Mouse (Mus musculus) G1E (cell line): ENCODE data around the gene Def6. TPM values are rescaled to one million over a fixed set of nuclear protein-coding genes. Genes with fewer than 3 reads are reported as not detected.

Source experiments
- ATAC-seq: 2 replicates; pipeline ENCODE4 v1.8.0; 2016; ENCODE audit warnings: mild to moderate bottlenecking; ENCODE audit not compliant: insufficient number of reproducible peaks, poor library complexity, low FRiP score, severe bottlenecking; ENCODE audit errors: extremely low read depth
- DNase-seq: peaks from one replicate; pipeline ENCODE4 v3.0.0; 2012; ENCODE audit warnings: low spot score
- H3K27me3 ChIP-seq: 2 replicates; pipeline ENCODE4 v1.6.1; 2012; ENCODE audit warnings: mild to moderate bottlenecking, low read length, inconsistent platforms; ENCODE audit not compliant: insufficient read depth
- H3K36me3 ChIP-seq: replicated peaks from 2 replicates; pipeline ENCODE3; 2012; ENCODE audit warnings: mild to moderate bottlenecking, inconsistent platforms
- H3K4me1 ChIP-seq: 2 replicates; pipeline ENCODE4 v1.6.1; 2012; ENCODE audit warnings: low read depth, low read length, inconsistent platforms, mixed read lengths; ENCODE audit not compliant: insufficient read depth
- H3K4me3 ChIP-seq: 2 replicates; pipeline ENCODE4 v1.5.1; 2012; ENCODE audit warnings: low read depth, mild to moderate bottlenecking, inconsistent platforms, low read length, moderate library complexity, mixed read lengths
- H3K9me3 ChIP-seq: replicated peaks from 2 replicates; pipeline ENCODE4 v1.6.1; 2012; ENCODE audit warnings: inconsistent platforms
- CTCF ChIP-seq: IDR thresholded peaks from 2 replicates; pipeline ENCODE4 v1.5.1; 2012; ENCODE audit warnings: low read depth, low read length, inconsistent platforms, mixed read lengths
- GATA1 ChIP-seq: IDR thresholded peaks from 2 replicates; pipeline ENCODE4 v1.6.1; 2012; ENCODE audit warnings: borderline replicate concordance, low read length, inconsistent platforms, mixed read lengths
- GATA2 ChIP-seq: IDR thresholded peaks from 2 replicates; pipeline ENCODE4 v1.6.1; 2012; ENCODE audit warnings: low read depth, low read length, inconsistent platforms, borderline replicate concordance
- POLR2AphosphoS5 ChIP-seq: IDR thresholded peaks from 2 replicates; pipeline ENCODE4 v1.6.1; 2012; ENCODE audit warnings: low read depth, low read length, inconsistent platforms; ENCODE audit not compliant: insufficient replicate concordance
- TAL1 ChIP-seq: conservative IDR thresholded peaks from 2 replicates; pipeline ENCODE4 v1.6.1; 2012; ENCODE audit warnings: low read depth, low read length, inconsistent platforms, mixed read lengths
- polyA plus RNA-seq: library from polyadenylated mRNA; stranded (reverse); fragments of >175 nt; gene quantifications from 2 replicates; pipeline ENCODE4 v1.2.3, GENCODE M21; 2012
- total RNA-seq, 2 experiments: library from RNA; stranded (forward) in 1 of 2; stranded (reverse) in 1 of 2; fragments of 200-1000 nt in 1 of 2; fragments of >200 nt in 1 of 2; fragmentation: Nextera tagmentation in 1 of 2; gene quantifications; 2 replicates each; pipeline ENCODE4 v1.2.3; 2014 to 2017

Gene Def6
- total and polyA plus RNA-seq, 3 experiments = 38.5 to 308 (median 113) TPM

- Histone ChIP-seq H3K36me3 (peaks cover 47% of the 10 kb centered on the region), H3K9me3 (no peaks in the 10 kb centered on the region), H3K27me3 (no peaks in the 10 kb centered on the region; the same call in 1 of the 2 replicates), H3K4me1 (peaks cover 46% of the 10 kb centered on the region), H3K4me3 (no peak overlapping the region)
- DNase-seq = no peak
- ATAC-seq = no peak
- no peak for TF ChIP-seq POLR2AphosphoS5
- no peak for TF ChIP-seq GATA1
- peak; percentile 63 for TF ChIP-seq CTCF
Measured at GRCm38 (mm10) chr17:28274739-28275138, 67.2 kb downstream of the Def6 start.

GRCm38 (mm10) chr17:28277226-28277625, 69.6 kb downstream of the Def6 start:
- peaks cover 5% of the 10 kb centered on the region; the same call in 1 of the 2 replicates for H3K27me3 ChIP-seq
- H3K36me3 ChIP-seq = peaks cover 38% of the 10 kb centered on the region
- H3K4me1 ChIP-seq = peaks cover 62% of the 10 kb centered on the region
- no peak for TF ChIP-seq GATA1
- TF ChIP-seq POLR2AphosphoS5 = no peak
- no peak for TF ChIP-seq TAL1
- TF ChIP-seq CTCF = no peak
- no peak for TF ChIP-seq GATA2
- no peak overlapping the region for H3K4me3 ChIP-seq
- DNase-seq = no peak
- no peaks in the 10 kb centered on the region for H3K9me3 ChIP-seq
- ATAC-seq = no peak

- ATAC-seq = no peak
- no peak overlapping the region for H3K4me3 ChIP-seq
- TF ChIP-seq GATA2 (no peak), GATA1 (no peak), CTCF (no peak), POLR2AphosphoS5 (no peak), TAL1 (no peak)
- DNase-seq = no peak
- peaks cover 35% of the 10 kb centered on the region for H3K36me3 ChIP-seq
- peaks cover 5% of the 10 kb centered on the region; the same call in 1 of the 2 replicates for H3K27me3 ChIP-seq
- peaks cover 65% of the 10 kb centered on the region for H3K4me1 ChIP-seq
- no peaks in the 10 kb centered on the region for H3K9me3 ChIP-seq
Measured at GRCm38 (mm10) chr17:28277721-28278120, 70.1 kb downstream of the Def6 start.

GRCm38 (mm10) chr17:28278156-28278555, 70.6 kb downstream of the Def6 start:
- Histone ChIP-seq H3K4me3 (no peak overlapping the region), H3K9me3 (no peaks in the 10 kb centered on the region), H3K27me3 (peaks cover 7% of the 10 kb centered on the region; the same call in 1 of the 2 replicates), H3K36me3 (peaks cover 37% of the 10 kb centered on the region), H3K4me1 (peaks cover 63% of the 10 kb centered on the region)
- no peak for ATAC-seq
- no peak for TF ChIP-seq GATA2
- 0 out of 2 replicates have a peak, but pooled peaks have one; percentile 35 for TF ChIP-seq TAL1
- no peak for DNase-seq

Other genes with a start within 250 kb of the Def6 start
- gene Tcp11, start 127.1 kb upstream of the Def6 start, total RNA-seq (2014; fragmentation: Nextera tagmentation) = not detected in 2 replicates
- not detected in 2 replicates for gene Tcp11, start 127.1 kb upstream of the Def6 start, total RNA-seq (2017)
- not detected in 2 replicates for gene Tcp11, start 127.1 kb upstream of the Def6 start, polyA plus RNA-seq
- not detected in 2 replicates for gene Scube3, start 65.6 kb upstream of the Def6 start, total RNA-seq (2014; fragmentation: Nextera tagmentation)
- 0.12 and 0.22 TPM in 2 replicates for gene Scube3, start 65.6 kb upstream of the Def6 start, total RNA-seq (2017)
- gene Scube3, start 65.6 kb upstream of the Def6 start, polyA plus RNA-seq = not detected in 2 replicates
- 18.2 and 20.8 TPM in 2 replicates for gene Zfp523, start 30.6 kb upstream of the Def6 start, total RNA-seq (2014; fragmentation: Nextera tagmentation)
- 11.9 and 15.7 TPM in 2 replicates for gene Zfp523, start 30.6 kb upstream of the Def6 start, total RNA-seq (2017)
- gene Zfp523, start 30.6 kb upstream of the Def6 start, polyA plus RNA-seq = 39.9 and 48.5 TPM in 2 replicates
- gene Ppard, start 24.9 kb downstream of the Def6 start, total RNA-seq (2014; fragmentation: Nextera tagmentation) = 19.1 and 23.4 TPM in 2 replicates
- gene Ppard, start 24.9 kb downstream of the Def6 start, total RNA-seq (2017) = 2.6 and 3.0 TPM in 2 replicates
- gene Ppard, start 24.9 kb downstream of the Def6 start, polyA plus RNA-seq = 17.8 and 17.9 TPM in 2 replicates
- 33.9 and 34.5 TPM in 2 replicates for gene Fance, start 105.7 kb downstream of the Def6 start, total RNA-seq (2014; fragmentation: Nextera tagmentation)
- 50.1 and 50.7 TPM in 2 replicates for gene Fance, start 105.7 kb downstream of the Def6 start, total RNA-seq (2017)
- gene Fance, start 105.7 kb downstream of the Def6 start, polyA plus RNA-seq = 79.0 and 80.0 TPM in 2 replicates
- 2,842 and 3,361 TPM in 2 replicates for gene Rpl10a, start 120.7 kb downstream of the Def6 start, total RNA-seq (2014; fragmentation: Nextera tagmentation)
- 987 and 1,219 TPM in 2 replicates for gene Rpl10a, start 120.7 kb downstream of the Def6 start, total RNA-seq (2017)
- gene Rpl10a, start 120.7 kb downstream of the Def6 start, polyA plus RNA-seq = 7,805 and 8,433 TPM in 2 replicates
- 0.90 TPM in 1 of 2 replicates, not detected in the other for gene Tead3, start 143.0 kb downstream of the Def6 start, total RNA-seq (2014; fragmentation: Nextera tagmentation)
- gene Tead3, start 143.0 kb downstream of the Def6 start, total RNA-seq (2017) = 0.06 and 0.22 TPM in 2 replicates
- 0.41 and 0.47 TPM in 2 replicates for gene Tead3, start 143.0 kb downstream of the Def6 start, polyA plus RNA-seq
- gene Tulp1, start 157.4 kb downstream of the Def6 start, total RNA-seq (2014; fragmentation: Nextera tagmentation) = not detected in 2 replicates
- gene Tulp1, start 157.4 kb downstream of the Def6 start, total RNA-seq (2017) = 0.16 TPM in 1 of 2 replicates, not detected in the other
- gene Tulp1, start 157.4 kb downstream of the Def6 start, polyA plus RNA-seq = 0.10 TPM in 1 of 2 replicates, not detected in the other